Mouse (Mus musculus) lung, adult 2 months (tissue): ENCODE measurements around the gene Ilf3.

Experiments
- CTCF ChIP-seq: fragments of 200-500 bp; IDR thresholded peaks from 2 replicates; pipeline ENCODE4 v1.5.1; 2011; ENCODE audit warnings: mild to moderate bottlenecking, low read length, control low read depth; ENCODE audit not compliant: insufficient read depth
- POLR2A ChIP-seq: fragments of 200-500 bp; IDR thresholded peaks from 2 replicates; pipeline ENCODE4 v1.6.1; 2011; ENCODE audit warnings: low read depth, mild to moderate bottlenecking, control low read depth, low read length, borderline replicate concordance; ENCODE audit errors: extremely low read depth

- TF ChIP-seq CTCF: no peak
- TF ChIP-seq POLR2A: no peak
Observed at GRCm38 (mm10) chr9:21449710-21450109, 82.0 kb downstream of the Ilf3 start.
